Mouse (Mus musculus) CH12.LX (cell line): ENCODE data around the gene Itgb2l.

Source experiments
- CTCF ChIP-seq, 2 experiments: IDR thresholded peaks in 1 of 2; conservative IDR thresholded peaks in 1 of 2; 2 replicates each; pipeline ENCODE4 v1.5.1; 2011 to 2012; ENCODE audit warnings: low read depth in 2 of 2, low read length in 2 of 2, improper control_type of control experiment in 1 of 2, inconsistent platforms in 1 of 2, mild to moderate bottlenecking in 1 of 2, moderate library complexity in 1 of 2
- JUND ChIP-seq: conservative IDR thresholded peaks from 2 replicates; pipeline ENCODE4 v1.6.1; 2011; ENCODE audit warnings: low read depth, low read length, improper control_type of control experiment
- USF1 ChIP-seq: IDR thresholded peaks from 2 replicates; pipeline ENCODE4 v1.6.1; 2014; ENCODE audit warnings: low read depth, mild to moderate bottlenecking, inconsistent platforms, low read length, improper control_type of control experiment

DNA sequence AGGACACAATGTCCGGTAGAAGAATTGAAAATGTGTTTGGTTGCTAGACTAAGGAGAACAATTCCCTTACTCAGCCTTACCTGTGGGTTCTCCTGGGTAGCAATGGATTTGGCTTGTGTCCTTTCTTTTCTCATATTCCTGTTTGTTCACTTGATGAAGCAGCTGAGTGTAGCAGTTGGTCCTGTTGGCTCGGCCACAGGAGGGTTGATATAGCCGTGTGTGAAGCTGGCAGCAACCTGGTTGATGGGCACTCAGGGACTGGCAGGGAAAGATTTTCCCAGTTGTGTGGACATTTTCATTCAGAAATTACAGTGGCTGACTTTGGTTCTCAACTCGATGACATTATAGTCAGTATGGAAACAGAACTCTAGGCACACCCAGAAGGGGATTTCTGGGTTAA lies 38.4 kb upstream of the Itgb2l start:
- TF ChIP-seq JUND, result no peak
- no peak for TF ChIP-seq CTCF (conservative IDR thresholded peaks at IDR 0.05 in 1 of 2, IDR thresholded peaks at IDR 0.05 in 1 of 2; ENCODE audit: low read depth in 2 of 2, low read length in 2 of 2)
- TF ChIP-seq USF1, result no peak
